Mouse (Mus musculus): Measurements from ENCODE around the gene Cpb2.

The Cpb2 gene

DNA sequence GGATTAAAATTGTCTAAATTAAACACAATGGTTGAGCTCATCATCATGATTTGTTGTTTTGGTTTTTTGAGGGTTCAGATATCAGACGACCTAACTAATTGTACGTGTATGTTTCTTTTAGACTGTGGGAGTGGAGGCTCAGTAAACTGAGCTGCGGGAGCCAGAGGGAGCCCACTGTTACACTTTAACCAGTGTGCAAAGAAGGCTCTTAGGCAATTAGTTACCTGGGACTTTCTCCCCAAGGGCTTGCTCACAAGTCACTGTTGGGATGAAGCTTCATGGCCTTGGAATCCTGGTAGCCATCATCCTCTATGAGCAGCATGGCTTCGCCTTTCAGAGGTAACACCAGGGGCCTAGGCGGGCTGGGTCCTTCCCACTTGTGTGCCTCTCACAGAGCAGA lies at the start of gene Cpb2:
Gene Cpb2 (plus strand): TSS at position 201 of the 400 bp plus-strand sequence.
- DNase-seq: peak; percentile 13

DNA sequence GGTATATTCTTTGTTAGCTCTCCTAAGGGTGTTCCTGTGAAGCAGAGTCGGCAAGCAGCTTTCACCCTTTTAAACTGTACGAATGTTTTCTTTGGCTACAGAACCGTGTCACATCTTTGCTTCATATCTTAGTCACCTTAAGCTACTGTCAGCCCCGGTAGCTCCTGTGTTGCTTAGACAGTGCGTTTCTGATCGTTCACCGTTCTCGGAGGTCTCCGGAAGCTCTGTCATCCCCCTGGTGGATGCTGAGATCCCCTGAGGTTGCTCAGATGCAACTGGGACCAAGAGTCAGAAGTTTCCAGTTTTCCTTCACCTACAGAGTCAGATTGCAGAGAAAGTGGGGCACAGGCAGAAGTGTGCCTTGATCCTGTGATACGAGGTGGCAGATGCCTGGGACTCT lies 49.7 kb upstream of the Cpb2 start:
- no peak for DNase-seq

DNA sequence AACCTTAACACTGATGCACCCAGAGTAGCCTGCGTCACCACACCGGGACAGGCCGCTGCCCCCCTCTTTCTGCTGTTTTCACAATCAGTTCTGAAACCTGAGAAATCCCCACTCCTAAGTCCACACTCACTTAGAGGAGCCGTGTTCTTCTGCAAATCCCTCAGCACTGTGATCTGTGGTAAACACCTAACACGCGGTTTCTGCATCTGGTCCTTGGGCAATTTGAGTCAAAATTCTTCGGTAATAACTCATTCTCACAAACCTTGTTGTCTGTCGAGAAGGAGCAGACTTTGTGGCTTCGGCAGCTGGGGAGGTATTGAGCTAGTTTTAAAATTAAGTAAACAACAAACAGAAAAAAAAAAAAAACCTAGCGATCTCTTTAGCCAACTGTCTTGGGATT lies 49.2 kb upstream of the Cpb2 start:
- DNase-seq: no peak

DNA sequence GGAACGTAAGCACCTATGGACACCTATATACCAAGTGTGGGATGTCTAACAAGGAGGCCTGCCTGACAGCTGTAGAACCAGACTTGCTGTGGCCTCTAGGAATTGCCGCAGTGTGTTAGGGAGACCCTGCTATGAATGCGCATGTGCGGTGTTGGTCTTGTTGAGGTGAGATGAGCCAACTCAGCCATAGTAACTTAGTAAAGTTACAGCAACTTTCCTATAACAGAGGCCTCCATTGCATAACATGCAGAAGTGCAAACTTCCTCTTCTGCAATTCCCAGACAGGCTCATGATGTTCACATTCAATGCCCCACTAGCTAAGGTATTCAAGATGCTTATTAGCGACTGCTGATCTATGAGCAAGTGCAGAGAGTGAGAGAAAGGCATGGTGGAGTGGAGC lies 46.6 kb upstream of the Cpb2 start:
- no peak for DNase-seq

DNA sequence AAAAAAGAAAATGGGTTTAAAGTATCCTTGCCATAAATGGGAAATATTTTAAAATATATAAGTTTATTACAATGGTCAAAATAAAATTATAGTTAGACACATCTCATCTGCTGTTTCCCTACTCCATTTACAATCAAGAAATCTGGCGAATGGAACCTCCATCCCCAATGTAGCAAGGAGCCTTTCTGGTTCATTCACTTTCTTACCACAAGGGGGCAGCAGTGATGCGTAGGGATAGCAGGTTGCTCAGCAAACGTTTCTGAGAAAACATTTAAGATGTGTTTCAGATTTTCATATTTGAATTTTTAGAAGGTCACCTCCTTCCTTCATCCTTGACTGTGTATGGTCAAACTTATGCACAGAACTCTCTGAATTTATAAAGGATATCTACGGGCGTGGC lies 45.1 kb upstream of the Cpb2 start:
- peak; percentile 73 for DNase-seq

DNA sequence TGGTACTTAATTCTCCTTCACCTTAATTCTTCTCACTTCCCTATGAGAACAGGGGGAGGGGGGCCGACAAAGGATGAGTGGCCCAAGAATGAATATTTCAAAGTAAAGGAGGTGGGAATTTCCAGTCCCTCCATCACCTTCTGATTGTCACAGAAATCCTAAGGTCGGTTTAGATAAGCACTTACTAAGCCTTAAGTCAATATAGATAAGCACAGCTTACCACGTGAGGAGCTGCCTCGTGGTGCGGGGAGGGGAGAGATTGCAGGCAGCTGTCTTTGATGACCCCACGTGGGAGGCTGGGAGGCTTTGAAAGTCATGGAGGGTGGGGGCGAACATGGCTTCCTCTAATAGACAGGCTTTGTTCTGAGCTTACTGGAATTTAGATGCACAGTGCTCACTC lies 44.4 kb upstream of the Cpb2 start:
- no peak for DNase-seq

DNA sequence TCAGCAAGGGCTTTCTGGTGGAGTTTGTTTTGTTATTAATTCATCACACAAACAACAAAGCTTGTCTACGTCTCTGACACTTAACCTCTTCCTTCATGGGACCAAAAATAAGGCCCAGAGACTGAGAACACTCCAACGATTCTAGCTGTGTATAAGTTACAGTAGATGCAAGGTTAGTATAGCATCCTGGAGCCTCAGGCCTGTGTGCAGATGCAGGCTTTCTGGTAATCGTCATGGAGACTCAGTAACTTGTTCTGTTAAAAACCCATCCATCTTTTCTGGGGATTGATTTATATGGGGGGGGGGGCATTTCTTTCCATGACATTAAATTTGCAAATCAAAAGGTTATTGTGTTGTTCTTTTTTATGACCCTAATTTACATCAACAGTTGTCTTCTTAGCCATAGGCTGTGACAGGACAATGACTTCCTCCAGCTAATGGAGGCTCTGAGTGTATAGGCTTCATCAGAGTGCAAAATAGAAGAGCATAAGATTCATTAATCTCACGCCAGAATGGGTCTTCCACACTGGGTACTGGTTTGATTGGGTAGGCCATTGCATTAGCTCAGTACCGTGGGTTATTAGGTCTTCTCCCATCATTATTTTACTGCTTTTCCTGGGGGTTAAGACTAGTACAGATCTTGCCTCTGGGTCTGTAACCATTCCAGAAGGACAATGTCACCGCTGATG lies 36.6 kb upstream of the Cpb2 start:
- DNase-seq: no peak

DNA sequence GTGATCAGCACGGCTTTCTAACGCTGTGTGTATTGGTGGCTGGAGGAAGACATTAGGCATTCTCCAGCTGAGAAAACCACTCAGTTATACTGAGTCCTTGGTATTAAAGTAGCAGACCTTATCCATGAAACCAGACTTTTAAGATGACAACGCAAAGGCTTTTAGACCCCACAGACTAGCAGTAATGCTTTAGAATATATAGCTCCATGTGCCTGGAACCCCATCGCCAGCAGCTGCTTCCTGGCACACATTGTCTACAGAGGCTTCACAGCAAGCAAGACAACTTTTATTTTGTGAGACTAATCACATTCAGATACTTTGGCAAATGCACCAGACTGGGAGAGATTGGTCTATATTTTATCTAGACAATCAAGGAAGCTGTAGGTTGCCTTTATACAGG lies 35.8 kb upstream of the Cpb2 start:
- no peak for DNase-seq

DNA sequence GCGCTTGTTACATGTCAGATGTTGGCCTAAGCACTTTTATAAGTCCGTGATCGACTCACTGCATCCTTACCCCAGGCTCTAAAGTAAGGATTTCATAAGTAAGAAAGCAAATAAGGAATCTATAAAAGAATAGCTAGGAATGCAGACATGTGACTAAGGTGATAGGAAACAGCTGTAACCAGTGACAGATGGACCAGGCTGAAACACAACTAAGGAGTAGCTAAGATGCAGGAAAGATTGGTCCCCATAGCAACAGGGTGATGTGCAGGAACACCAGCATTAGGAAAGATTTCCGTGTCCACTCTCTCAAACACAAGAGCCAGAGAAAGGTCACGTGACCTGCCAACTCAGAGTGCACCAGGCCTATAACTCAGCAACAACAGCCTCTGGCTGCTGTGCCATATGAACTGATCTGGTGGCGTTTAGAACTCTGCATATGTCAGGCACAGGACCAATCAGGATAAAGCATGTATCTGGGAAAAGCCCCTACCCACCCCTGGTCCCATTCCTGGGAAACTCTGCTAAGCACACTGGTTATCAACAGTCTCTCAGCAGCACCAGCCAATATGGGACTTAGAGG lies 33.4 kb upstream of the Cpb2 start:
- no peak for DNase-seq

DNA sequence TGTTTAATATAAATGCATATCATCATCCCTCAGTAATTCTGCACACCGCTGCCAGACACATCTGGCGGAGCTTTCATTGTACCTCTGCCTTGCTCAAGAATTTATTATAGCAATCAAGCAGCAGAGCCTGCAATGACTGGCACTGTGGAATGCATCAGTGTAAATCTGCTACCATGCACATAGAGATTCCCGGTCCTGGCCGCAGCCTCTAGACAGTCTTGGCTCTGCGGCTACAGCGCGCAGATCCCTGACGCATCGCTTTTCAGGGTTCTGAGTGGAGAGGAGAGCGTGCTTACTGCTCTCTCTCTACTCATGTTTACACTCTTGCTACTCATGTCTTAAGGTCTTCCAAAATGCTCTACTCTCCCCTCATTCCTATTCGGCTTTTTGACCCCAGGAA lies 28.3 kb upstream of the Cpb2 start:
- no peak for DNase-seq

DNA sequence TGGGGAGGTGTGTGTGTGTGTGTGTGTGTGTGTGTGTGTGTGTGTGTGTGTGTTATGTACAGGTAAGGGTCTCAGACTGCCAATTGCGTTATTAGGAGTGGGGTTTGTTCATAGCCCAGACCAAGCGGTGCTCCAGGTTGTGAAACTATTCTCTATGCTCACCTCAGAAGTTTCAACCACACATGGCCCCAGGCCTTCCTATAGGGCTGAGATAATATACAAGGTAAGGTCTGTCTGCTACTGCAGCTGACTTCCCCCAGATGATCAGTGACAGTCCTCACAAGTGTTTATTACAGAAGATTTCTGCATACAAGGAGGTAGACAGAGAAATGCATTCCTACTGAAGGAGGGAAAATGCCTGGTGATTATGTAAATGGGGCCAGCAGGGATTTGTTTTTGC lies 23.2 kb upstream of the Cpb2 start:
- DNase-seq: no peak

DNA sequence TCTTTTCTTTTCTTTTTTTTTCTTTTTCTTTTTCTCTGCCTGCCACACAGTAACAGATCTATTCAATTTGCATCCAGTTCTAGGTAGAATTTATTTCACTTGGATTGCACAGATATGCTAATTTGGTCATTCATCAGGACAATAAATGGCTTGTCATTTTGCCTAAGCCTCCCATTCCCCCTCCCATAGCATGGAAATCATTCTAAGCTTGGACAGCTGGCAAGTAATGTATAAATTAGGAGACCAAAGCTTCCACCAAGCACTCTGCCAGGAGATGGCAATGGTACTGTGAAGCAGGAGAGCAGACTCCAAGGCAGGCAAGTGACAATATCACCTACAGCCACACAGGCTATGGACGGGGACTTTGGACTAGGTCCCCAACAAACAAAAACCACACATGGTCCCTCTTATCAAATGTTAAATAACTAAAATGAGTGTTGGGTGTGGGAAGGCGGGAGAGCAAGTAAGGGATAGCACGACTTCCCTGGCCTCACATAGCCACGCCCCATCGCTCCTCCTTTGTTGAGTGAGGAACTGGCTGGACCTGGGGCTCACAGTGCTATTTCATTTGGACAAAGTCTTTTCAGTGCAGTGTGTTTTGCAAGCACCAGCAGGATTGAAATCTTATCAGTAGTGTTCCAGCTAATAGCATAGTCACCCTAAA lies 22.7 kb upstream of the Cpb2 start:
- no peak for DNase-seq

DNA sequence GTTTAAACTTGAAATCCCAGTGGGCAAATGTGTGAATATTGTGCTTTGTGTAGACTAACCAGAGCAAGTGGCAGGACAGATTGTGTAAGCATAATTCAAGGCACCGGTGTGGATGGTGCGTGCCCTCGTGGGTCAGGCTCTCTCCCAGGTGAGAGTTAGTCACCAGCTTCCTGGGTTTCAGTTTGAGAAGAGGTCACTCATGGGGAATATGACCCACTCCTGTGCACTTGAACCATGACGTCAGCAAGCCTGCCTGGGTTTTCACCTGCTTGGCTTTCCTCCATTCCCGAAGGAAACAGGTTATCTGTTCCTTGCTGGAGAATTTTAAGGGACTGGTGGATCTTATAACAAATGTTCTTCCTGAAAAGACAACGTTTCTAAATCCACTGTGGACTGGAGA lies 19.7 kb upstream of the Cpb2 start:
- no peak for DNase-seq

DNA sequence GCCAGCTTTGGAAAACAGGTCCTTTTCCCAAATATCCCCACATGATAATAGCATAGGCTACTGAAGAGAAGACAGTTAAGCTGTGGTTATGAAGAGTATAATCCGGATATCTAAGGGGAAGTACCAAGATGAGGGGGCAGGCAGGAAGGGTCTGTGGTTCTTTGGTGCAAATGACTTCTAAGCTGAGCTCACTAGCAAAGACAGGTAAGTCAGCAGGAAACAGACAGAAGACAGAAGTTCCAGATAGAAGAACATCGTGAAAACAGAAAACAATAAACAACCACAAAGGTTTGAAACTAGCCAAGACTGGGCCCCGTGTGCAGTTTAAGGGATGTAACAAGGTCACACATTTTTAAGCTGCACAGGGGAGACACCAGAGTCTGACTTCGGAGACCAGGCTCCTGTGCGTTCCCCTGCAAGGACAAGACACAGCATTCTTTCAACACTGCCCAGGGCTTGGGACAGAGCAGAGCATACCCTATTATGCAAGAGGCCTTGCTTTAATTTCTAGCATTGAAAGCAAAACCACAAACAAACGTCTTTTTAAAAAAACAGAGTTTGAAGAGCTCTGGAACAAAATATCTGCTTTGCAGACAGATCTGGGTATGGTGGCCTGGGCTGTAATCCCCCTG lies 14.5 kb upstream of the Cpb2 start:
- DNase-seq: no peak

DNA sequence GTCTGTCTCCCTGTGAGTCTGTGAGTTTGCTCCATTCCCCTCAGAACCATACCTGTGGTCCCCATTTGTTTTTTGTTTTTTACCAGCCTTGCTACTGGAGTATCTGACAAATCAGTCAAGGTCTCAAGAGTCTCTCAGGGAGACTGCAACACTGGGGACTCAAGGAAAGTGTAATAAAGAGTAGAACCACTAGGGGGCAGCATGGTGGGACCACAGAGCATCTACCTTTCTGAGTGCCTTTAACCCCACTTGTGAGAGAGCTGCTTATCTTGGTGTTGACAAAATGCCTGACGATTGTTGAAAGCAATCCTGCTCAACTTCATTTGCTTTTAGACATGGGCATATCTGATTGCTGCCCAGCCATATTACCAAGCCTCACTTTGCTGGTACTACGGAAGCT lies 12.3 kb upstream of the Cpb2 start:
- DNase-seq: peak; percentile 19

DNA sequence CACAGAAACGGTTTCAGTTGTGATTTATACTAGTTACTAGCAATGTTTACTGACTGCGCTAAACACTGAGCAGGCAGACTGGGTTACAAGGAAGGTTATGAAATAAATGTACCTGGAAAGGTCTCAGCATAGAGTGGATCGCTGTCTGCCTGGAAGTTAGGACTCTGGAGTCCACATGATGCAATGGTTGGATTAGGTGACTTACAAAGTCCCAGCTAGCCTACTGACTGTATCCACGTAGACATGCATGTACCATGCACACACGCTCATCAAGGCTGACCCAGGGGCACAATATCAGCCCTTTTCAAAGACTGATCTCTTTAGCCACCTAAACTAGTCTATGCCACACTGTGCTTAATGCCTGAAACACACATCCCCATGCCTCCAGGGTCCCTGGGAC lies 9.0 kb upstream of the Cpb2 start:
- DNase-seq: no peak

DNA sequence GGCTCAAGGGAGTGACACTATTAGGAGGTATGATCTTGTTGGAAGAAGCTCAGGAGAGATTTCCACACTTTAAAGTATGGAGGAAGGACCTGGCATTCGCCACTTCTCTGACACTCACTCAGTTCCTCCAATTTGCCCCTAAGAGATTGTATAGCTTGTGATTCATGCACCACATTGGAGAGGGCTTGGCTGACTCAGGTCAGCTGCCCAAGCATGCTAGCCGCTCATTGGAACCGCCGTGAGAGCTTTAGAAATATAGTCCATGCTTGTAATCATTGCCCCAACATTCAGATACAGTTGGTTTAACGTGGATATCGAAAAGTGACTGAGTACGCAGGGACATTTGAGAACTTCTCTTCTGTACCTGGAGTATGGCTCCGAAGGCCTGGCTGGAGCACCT lies 6.5 kb upstream of the Cpb2 start:
- no peak for DNase-seq

DNA sequence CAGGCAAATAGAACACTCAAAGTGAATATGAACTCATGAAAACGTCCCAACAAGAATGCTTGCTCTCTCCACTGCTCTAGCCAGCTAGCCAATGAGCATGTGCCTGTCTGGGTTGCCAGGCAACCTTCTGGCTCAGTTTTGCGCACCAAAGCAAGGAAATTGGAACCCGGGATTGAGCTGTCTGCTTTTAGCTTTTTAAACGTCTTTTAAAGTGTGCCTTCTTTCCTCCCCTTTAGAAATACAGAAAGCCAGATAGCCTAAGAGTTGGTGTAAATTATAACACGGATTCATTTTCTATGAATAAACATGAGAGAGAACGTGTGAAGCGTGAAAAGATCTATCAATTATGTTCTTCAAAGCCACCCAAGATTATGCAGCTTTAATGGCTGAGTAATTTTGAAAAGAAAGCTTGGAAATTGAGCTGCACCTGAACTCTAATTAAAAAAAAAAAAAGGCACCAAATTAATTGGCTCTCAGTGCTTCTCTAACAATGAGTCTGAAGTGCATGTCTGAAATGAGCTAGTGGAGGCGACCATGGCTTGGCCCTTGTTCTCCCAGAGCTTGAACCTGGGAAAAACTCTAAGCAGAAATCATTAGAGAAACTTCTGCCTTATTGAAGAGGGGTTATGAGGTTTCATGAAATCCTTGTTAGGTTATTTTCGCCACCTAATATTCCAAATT lies 6.0 kb upstream of the Cpb2 start:
- DNase-seq: no peak

DNA sequence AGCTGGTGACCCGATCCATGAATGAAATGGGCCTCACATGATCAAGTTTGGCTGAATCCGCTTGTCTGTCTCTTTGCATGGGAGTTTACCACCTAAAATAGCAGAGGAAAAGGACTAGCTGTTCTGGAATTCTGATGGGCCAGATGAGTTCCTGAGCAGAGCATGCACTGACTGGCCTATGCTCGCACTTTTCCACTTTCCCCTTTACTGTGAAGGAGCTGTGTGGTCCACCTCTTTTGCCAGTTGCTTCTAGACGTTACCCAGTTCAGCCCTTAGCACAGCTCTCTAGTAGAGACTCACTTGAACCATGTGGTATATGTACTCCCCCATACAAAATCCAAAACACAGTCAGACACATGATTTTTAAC lies 5.5 kb upstream of the Cpb2 start:
- no peak for DNase-seq

DNA sequence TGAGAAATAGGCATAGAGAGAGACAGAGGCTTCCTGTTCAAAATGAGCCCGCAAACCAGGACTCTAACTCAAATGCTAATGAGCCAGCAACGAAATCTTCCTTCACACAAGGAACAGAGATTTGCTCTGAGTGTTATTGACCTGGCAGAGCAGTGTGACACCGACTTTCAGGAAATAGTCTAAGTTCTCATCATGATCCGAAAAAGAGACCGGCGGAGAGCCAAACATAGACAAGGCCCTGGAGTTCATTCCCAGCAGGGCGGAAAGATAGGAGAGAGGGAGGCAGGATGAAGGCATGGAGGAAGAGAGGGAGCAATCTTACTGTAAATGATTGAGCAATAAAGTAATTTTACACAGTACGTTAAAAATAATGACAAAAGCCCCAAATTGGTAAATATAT lies 5.0 kb upstream of the Cpb2 start:
- no peak for DNase-seq

DNA sequence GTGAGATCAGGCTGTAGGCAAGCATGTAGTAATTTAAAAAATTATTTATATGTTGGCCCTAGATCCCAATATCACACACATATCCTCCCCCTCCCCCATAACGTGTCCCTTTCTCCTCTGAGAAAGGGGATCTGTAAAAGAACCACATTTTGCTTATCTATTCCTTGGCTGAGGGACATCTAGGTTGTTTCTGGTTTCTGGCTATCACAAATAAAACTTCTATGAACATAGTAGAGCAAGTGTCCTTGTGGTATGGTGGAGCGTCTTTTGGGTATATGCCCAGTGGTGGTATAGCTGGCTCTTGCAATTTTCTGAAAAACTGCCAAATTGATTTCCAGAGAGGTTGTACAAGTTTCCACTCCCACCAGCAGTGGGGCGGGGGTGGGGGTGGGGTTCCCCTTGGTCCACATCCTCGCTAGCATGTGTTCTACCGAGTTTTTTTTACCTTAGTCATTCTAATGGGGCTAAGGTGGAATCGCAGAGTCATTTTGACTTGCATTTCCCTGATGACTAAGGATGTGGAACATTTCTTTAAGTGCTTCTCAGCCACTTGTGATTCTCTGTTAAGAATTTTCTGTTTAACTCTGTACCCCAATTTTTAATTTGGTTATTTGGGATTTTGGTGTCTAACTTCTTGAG lies 3.9 kb upstream of the Cpb2 start:
- no peak for DNase-seq

DNA sequence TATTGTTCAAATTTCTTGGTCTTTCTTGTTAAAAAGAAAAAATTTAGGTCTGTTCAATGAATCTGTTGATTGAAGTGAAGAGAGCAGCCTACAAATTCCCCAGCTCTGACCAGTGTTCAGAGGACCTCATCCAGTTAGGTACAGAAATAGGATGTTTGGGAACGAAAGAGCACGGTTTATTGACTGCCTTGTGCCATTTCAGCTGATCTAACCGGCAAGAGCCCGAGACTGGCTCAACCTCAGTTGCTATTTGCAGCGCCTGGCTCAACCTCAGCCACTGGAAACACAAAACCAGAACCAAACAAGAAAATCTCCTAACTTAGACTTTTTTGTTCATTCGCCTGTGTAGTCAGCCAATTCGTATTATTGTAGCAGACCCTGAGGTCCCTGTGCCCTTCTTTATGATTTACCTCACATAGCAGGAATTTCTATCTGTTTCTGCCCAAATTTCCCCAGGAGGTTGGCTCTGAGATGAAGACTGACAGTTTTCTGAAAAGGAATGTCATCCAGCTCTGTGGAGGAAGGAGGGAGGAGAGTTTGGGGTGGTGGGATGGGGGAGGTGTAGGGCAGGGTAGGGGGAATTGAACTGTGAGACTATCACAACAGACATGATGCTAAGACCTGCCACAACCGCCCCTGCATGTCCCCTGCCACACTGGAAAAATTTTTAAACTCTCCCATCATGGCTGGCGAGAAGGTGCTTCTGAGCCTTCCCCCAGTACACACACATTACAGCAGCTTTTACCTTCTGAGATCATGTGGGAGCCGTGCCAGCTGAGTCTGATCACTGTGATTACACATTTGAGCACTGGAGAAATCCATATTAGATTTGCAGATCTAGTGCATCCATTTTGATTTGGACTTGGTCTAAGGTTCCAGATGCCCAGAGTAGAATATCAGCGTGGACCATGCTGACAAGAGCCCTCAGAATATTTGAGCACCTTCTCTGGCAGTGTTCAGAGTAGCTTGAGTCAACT lies 4.2 kb downstream of the Cpb2 start:
- DNase-seq: no peak
